Mouse (Mus musculus): Measurements from ENCODE around the gene Gm10392.

The Gm10392 gene

DNA sequence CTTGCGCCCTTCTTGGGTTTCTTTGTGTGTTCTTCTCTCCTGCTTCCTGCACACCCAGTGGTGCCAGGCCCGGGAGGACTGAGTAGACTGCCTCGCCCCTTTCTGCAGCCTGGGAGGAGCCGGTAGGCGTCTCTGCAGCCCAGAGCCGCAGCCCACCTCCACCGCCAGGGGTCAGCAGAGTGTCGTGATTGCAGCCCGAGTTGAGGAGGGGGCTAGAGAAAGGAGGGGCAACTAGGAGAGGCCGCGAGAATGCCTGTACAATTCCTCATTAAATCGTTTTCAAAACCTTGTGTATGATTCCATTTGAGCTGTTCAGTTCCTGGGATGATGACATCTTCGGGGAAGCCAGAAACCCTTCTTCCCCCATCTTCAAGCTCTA, 27.9 kb downstream of the Gm10392 start:
- peak; percentile 93 to 96 for DNase-seq

DNA sequence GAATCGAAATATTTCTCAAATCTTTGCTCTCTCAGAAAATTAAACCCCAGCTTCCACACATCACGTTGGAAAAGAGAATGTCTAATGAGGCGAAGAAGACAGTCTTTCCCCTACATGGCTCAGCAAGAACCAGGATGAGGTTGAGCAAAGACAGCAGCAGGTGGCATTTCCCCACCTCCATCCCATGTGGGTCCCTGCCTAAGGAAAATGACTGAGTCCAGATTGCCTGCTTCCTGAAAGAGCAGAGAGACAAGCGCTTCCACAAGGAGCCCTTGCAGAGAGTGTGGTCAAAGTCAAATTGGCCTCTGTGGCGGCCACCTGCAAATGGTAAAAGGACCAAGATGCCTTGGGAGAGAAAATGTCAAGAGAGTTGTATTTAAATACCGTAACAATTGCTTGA, 28.5 kb downstream of the Gm10392 start:
- DNase-seq, result no peak

DNA sequence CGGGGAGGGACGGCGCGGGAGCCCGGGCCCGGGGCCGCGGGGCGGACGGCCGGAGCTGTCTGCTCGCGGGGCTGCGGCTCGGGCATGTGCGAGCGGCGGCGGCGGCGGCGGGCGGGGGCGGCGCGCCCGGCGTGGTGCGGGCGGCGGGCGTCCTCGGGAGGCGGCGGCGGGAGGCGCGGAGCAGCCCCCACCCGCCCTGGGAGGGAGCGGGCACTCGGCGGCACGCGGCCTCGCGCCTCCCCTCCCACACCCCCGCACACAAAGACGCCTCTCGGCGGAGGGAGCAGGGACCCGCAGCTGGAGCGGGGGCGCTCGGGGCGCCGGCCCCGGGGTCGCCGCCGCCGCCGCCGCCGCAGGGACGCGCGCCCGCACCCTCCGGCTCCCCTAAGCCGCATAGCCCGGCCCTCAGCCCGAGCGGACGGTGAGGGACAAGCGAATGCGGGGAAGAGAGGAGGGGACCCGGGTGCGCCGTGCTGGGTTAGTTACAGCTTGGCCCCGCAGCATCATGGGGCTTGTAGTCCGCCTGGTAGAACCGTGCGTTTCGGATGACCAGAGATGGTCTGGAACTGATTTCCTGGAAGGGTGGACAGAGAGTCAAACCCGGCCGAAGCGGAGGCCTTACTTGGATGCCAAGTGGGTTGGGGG, 29.3 kb downstream of the Gm10392 start, which contains the start of gene Ankrd13b:
Ankrd13b (minus strand) TSS at position 88 of the 645 bp plus-strand sequence.
- peak; percentile 53 to 65 for DNase-seq

DNA sequence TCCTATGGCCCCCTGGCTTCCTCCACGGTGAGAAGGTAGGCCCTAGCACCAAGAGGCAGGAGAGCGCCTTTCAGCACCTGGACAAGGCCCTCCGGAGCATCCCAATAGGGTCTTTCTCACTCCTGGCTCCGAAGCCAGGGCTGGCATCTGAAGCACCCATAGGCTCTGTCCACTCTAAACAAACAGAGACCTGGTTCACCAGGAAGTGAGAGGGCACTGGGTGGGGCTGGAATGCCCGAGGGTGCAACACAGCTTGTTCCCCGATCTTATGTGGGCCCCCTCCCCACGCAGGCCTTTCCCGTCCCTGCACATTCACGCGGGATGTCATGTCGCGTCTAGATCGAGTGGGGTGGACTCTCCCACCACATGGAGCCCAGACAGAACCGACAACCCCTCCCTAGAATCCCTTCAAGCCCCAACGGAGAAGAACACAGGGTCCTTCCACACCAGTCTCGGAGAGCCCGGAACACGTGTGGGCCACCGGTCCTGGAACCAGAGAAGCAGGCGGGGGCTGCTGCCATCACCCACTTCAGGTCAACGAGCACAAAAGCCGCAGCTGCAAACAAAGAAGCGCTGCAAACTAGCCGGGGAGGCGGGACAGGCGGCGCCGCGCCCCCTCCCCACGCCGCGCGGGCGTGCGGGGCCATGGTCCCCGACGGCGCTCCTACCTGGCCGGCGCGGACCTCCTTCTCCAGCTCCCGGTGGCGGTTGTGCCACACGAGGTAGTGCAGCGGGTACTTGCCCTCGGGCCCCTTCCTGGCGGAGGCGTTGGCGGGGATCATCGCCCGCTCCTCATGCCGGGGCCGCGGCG, 30.0 kb downstream of the Gm10392 start:
- peak in 1 of 2 experiments; percentile 55 for DNase-seq

DNA sequence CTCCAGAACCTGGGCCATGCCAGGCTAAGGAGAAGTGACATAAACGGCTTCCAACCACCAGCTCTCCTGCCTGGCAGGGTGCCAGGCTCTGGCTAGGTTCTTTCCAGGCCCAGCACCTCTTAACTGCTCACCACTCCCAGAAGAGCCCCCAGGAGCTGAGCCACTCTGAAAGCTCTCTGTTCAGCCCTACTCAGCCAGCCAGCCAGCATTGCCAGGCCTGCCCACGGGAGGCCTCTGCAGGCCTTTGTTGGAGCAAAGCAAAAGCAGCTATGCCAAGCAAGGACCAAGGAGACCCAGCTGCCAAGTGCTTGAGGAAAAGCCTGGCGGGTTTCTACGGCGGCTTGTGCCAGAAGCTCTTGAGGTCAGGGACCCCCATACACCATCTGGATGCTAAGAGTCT, 32.2 kb downstream of the Gm10392 start:
- no peak for DNase-seq

DNA sequence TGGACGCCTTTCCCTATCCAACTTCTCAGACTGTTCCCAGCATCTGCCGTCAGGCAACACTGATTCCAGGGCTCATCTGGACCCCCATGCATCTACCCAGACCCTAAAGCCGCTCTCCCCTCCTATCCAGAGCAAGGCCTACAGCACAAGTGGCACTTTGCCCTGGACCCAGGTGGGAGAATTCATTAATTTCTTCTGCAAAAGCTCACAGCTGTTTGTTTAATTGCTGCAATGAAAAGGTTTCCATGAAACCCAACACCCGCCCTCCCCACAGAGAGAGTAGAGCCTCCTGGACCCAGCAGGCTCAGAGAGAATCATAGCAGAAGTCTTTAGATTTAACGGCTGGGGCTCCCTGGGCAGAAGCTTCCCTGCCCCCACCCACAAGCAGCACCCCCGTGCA, 33.8 kb downstream of the Gm10392 start:
- no peak for DNase-seq

DNA sequence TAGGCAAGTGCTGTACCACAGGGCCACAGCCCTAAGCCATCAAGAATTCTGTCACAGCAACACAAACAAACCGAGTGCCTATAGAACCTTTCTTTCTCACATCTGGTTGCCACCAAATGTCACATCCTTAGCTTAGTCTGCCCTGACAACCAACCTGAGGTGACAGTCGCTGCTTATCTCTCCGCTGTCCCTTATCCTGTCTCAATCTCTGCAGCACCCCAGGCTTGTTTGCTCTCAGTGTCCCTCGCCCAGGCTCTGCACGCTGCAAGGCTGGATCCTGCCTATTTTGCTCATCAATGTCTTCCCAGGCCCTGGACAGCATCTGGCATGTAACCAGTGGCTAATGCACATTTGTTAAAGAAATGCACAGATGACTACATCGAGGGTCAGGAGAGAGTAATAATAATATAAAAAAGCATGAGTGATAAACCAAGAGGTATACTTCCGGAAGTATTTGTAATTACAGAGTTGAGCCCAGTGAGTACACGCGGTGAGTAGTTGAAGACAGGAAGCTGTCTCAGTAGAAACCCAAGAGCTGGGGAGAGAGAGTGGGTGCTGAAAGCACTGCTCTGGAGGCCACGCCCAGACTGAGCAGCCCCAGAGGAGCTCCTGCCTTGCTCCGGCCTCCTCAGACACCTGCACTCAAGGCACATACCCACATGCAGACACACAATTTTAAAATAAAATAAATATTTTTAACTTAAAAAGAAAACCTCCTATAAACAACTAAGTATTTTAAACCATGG, 35.3 kb downstream of the Gm10392 start:
- peak; percentile 70 to 85 for DNase-seq

DNA sequence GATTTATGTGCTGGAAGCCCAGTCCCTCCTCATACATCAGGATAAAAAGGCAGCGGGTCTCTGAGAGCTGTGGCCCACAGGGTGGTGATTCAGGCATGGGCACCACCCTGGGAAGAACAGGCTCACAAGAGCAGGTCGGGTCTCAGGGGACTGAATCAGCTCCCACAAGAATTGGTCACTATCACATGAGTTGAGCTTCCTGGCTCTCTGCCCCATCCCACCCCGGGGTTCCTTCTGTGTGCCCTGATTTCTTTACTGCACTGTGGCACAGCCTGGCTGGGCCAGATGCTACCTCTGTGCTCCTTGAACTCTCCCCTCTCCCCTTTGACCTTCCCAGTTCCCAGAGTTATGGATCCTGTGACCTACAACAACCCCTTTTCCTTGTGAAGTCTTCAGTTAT, 36.0 kb downstream of the Gm10392 start:
- no peak for DNase-seq

DNA sequence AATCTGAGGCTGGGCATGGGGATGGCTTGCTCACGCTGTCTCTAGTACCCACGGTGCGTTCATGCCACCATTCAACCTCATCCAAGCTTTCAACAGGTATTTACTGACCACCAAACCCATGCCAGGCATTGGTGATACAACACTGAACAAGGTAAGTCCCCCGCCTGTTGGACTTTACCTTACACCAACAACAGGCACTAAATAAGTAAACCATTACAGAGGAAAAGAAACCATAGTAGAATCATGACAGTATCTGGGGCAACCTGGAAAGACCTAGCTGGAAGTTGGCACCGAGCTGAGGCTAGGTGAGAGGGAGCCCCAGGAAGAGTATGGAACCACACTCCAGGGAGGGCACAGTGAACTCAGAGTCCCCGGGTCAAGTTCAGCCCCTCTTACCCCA, 42.1 kb downstream of the Gm10392 start:
- no peak for DNase-seq

DNA sequence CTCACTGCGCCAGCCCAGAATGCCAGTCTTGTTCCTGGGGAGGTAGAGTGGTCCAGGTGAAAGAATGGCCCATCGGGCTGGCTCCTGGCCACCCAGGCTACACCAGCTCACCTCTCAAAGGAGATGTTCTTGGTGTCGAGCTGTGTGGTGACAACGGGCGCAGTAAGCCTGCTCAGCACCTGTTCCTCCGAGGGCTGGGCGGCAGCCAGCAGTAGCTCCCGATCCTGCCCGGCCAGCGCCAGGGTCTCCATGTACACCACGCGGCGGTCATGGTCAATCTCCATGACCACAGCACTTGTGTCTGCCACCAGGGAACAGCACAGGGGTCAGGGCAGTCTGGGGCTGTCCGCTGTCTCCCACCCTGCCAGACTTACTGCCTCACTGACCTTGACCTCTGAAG, 42.8 kb downstream of the Gm10392 start:
- DNase-seq, result no peak

DNA sequence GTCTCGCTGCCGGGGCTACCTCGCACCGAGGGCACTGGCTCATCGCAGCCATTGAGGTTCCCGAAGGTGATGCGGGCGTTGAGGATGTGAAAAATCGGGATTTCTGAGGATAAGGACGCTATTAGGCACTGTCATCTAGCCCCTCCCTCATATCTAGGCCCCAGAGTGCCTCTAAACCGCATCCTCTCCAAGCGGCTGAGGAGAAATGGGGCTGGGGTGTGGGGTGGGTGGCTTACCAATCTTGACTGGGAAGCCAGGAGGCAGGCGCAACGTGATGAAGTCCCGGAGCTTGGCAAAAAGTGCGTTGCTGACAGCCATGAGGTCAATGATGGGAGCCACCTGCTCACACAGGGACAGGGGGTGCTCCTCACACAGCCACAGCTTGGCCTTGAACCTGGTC, 46.2 kb downstream of the Gm10392 start:
- DNase-seq, result no peak

DNA sequence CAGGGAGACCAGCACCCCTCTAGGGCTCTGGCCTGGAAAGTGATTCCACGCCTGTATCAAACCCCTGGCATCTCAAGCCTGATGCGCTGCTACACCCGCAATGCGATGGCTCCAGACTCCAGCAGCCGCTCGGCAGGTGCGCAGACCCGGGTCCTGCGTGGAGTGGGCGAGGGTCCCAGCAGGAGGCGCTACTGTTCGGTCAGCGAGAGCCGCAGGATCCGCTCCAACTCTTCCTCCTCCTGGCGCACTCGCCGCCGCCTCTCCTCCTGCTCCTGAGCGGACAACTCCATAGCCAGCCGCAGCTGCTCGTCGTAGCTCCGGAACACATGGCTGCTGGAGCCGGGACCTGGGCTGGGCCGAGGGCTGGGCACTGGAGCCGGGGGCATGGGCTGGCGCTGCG, 47.6 kb downstream of the Gm10392 start:
- no peak for DNase-seq

DNA sequence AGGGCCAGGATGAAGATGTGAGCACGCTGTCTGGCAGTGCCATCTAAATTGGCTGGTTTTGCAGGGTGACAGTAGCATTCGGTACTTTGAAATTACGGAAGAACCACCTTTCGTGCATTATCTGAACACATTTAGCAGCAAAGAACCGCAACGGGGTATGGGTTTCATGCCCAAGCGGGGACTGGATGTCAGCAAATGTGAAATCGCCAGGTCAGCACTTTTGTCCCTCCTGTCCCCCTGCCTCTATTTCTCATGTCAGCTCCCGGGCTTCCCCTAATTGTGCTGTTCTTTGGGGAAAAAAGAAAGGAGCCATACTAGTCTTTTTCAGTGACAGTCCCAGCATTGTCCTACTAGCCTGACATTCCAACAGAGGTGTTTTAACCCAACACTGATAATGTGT, 50.6 kb downstream of the Gm10392 start:
- DNase-seq, result no peak

DNA sequence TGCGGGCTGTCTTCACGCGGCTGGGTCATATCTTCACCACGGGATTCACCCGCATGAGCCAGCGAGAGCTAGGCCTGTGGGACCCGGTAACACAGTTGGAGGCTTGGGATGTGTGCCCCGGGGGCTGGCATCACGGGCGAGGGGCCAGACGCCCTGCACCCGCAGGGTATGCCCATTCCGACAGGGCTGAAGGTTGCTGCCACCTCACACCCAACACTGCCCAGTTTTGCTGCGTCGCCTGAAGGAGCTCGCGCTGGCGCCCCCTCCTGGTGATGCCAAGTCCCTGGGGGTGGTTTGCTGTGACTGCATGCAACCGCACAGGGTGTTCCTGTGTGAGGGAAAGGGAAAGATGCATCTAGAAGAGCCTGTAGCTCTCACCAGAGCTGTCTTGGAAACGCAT, 51.2 kb downstream of the Gm10392 start:
- DNase-seq, result peak; percentile 83 to 84

DNA sequence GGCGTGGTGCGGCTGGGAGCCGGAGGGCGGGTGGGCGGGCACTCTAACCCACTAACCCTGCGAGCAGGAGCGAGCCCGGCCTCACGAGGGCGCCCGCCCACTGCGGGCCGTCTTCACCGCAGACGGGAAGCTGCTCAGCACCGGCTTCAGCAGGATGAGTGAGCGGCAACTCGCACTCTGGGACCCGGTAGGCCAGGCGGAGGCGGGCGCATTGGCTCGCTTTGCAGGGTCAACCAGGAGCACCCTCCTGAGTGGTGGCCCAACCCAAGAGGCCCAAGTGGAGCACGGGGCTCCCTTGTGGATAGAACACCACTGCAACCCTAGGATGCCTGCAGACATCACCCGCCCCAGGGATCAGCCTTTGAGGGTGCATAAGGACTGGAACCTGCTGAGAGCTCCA, 51.8 kb downstream of the Gm10392 start:
- peak; percentile 91 for DNase-seq

Measured in thymus, postnatal 36 days (tissue).